In the genomic region with DNA sequence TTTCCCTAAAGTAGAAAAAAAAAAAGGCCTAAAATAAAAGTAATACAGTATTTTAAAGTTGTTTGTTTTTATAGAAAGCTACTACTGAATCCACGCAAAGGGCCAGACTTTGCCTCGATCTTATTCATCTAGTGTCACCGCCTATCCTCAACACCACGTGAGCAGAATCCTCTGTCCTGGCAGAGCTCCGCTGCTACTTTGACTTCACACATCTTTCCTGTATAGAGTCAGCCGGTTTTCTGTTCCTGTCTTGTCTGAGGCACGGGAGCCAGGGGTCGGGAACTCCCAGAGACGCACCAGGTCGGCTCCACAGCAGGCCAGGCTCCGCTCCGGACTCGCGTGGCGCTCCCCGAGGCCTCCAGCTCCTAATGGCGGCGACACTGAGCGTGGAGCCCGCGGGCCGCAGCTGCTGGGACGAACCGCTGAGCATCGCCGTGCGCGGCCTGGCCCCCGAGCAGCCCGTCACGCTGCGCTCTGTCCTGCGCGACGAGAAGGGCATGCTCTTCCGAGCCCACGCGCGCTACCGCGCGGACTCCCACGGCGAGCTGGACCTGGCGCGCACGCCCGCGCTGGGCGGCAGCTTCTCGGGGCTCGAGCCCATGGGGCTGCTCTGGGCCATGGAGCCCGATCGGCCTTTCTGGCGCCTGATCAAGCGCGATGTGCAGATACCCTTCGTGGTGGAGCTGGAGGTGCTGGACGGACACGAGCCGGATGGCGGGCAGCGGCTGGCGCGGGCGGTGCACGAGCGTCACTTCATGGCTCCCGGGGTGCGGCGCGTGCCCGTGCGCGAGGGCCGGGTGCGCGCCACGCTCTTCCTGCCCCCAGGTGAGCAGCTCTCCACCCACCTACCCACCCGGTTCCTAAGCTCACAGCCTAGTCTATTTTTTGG, we compare ENCODE assay signal across 8 mouse cellular contexts. TPM values are rescaled to one million over a fixed set of nuclear protein-coding genes. Genes with fewer than 3 reads are reported as not detected.
DNase-seq lines count a peak whose midpoint lies in the region; ATAC-seq and TF ChIP-seq lines count a peak whose summit lies in the region.
"Not testable (repeated sequence)": the region's sequence is repeated elsewhere in the genome, so short reads cannot be mapped to it uniquely, and the experiment has no call there.

TSS of gene Acot6 (plus strand) at position 51 of the 889 bp plus-strand sequence.

- not testable (repeated sequence) for TF ChIP-seq POLR2A in heart, adult 2 months (IDR thresholded peaks at IDR 0.05; ENCODE audit: insufficient read depth, low read depth, low read length)

- H3K9me3 ChIP-seq in embryonic facial prominence, embryonic 13.5 days; intestine, postnatal 0 days (ENCODE audit: control insufficient read depth): not testable (repeated sequence)

- TF ChIP-seq EP300 in heart, adult 2 months (IDR thresholded peaks at IDR 0.05; ENCODE audit: insufficient read depth, low read depth, low read length) = not testable (repeated sequence)

- H3K27me3 ChIP-seq in embryonic facial prominence, embryonic 13.5 days; heart, adult 2 months (ENCODE audit: control insufficient read depth, insufficient read depth, low read length); intestine, postnatal 0 days (replicated peaks; ENCODE audit: control insufficient read depth, insufficient read depth, low read length): not testable (repeated sequence)

- WGBS in embryonic facial prominence, embryonic 13.5 days = under 1% methylated on average over 80 of the region's 80 CpGs
- under 1% methylated on average over 80 of the region's 80 CpGs for WGBS in heart, adult 2 months
- WGBS in intestine, postnatal 0 days = under 1% methylated on average over 69 of the region's 80 CpGs

- not testable (repeated sequence) for H3K79me2 ChIP-seq in heart, adult 2 months (replicated peaks; ENCODE audit: control insufficient read depth, insufficient read depth, low read length)

- H3K4me2 ChIP-seq in embryonic facial prominence, embryonic 13.5 days = peak within 1 kb of the TSS; percentile 77
- H3K4me2 ChIP-seq in intestine, postnatal 0 days (replicated peaks; ENCODE audit: low read depth) = peak within 1 kb of the TSS; percentile 84

- H3K4me3 ChIP-seq in embryonic facial prominence, embryonic 13.5 days = peak within 1 kb of the TSS; percentile 49
- H3K4me3 ChIP-seq in heart, adult 2 months = peak within 1 kb of the TSS; percentile 56
- H3K4me3 ChIP-seq in intestine, postnatal 0 days (ENCODE audit: low read depth, low read length) = peak within 1 kb of the TSS; percentile 50

- not testable (repeated sequence) for TF ChIP-seq CTCF in heart, adult 2 months (IDR thresholded peaks at IDR 0.05)
- TF ChIP-seq CTCF in intestine, postnatal 0 days (IDR thresholded peaks at IDR 0.05; ENCODE audit: low read depth) = peak; percentile 28; the same call in 1 of the 2 replicates

- peak; percentile 54 to 56 for DNase-seq in adrenal gland, postnatal 36 days
- DNase-seq in heart, adult 2 months = peak; percentile 48 to 62
- peak; percentile 39 for DNase-seq in left cerebral cortex, postnatal 4 days
- peak; percentile 11 to 34 for DNase-seq in right cerebral cortex, postnatal 36 days (ENCODE audit: low spot score in 2 of 2)
- DNase-seq in yolk sac, embryonic 10.5 days (ENCODE audit: low spot score) = peak; percentile 58

- intact Hi-C loops in heart, adult 2 months (cut with DNase I); left cerebral cortex, postnatal 4 days (cut with DNase I): not testable (repeated sequence)

- ATAC-seq in embryonic facial prominence, embryonic 13.5 days (ENCODE audit: insufficient number of reproducible peaks, insufficient read depth, low FRiP score, low TSS enrichment, low read depth) = peak; percentile 48; the same call in 1 of the 2 replicates
- ATAC-seq in intestine, postnatal 0 days = peak; percentile 70
- ATAC-seq in megakaryocyte-erythroid progenitor cell, adult 5-6 weeks (replicated peaks; ENCODE audit: low FRiP score, low TSS enrichment, poor library complexity, severe bottlenecking) = peak; percentile 76

- not testable (repeated sequence) for H3K36me3 ChIP-seq in embryonic facial prominence, embryonic 13.5 days; heart, adult 2 months (ENCODE audit: control insufficient read depth, insufficient read depth, low read length); intestine, postnatal 0 days (ENCODE audit: control insufficient read depth, insufficient read depth)

- H3K4me1 ChIP-seq in embryonic facial prominence, embryonic 13.5 days; heart, adult 2 months (ENCODE audit: control insufficient read depth, insufficient read depth, low read length); intestine, postnatal 0 days (replicated peaks; ENCODE audit: control insufficient read depth, insufficient read depth, low read length): not testable (repeated sequence)

- peak within 1 kb of the TSS; percentile 74 for H3K9ac ChIP-seq in embryonic facial prominence, embryonic 13.5 days
- peak within 1 kb of the TSS; percentile 76 for H3K9ac ChIP-seq in heart, adult 2 months (ENCODE audit: low read depth, low read length)
- H3K9ac ChIP-seq in intestine, postnatal 0 days (ENCODE audit: low read depth, low read length) = peak within 1 kb of the TSS; percentile 78

- peak within 1 kb of the TSS; percentile 33; the same call in 1 of the 2 replicates for H3K27ac ChIP-seq in embryonic facial prominence, embryonic 13.5 days
- peak within 1 kb of the TSS; percentile 54 for H3K27ac ChIP-seq in heart, adult 2 months
- H3K27ac ChIP-seq in intestine, postnatal 0 days (ENCODE audit: low read depth, low read length) = peak within 1 kb of the TSS; percentile 88

RNA-seq across cellular contexts. Expression of gene Acot6, which starts in this region (rescaled TPM):
- 1 to 10 TPM; 4.5 to 4.6 TPM for total RNA-seq in adrenal gland, postnatal 36 days (2021)
- 1.4 and 1.6 TPM in 2 replicates for polyA plus RNA-seq in embryonic facial prominence, embryonic 13.5 days (2015; fragmentation: Nextera tagmentation; extraction: Ambion mirVana)
- total RNA-seq in heart, adult 2 months (2021) = 1 to 10 TPM; 2.2 TPM
- 1.5 and 2.6 TPM in 2 replicates for polyA plus RNA-seq in heart, adult 2 months (2012; rRNA removed)
- 8.4 and 9.7 TPM in 2 replicates for polyA plus RNA-seq in intestine, postnatal 0 days (2015; fragmentation: Nextera tagmentation; extraction: Ambion mirVana)
- total RNA-seq in left cerebral cortex, postnatal 4 days (2021) = 1 to 10 TPM; 3.1 to 3.5 TPM
- total RNA-seq in megakaryocyte-erythroid progenitor cell, adult 5-6 weeks (2014; fragmentation: Nextera tagmentation) = 6.9 and 11.3 TPM in 2 replicates
- 4.1 and 4.7 TPM in 2 replicates for total RNA-seq in megakaryocyte-erythroid progenitor cell, adult 5-6 weeks (2017)

Comparison
In these comparisons a context has a peak if more than half of its experiments do, and no peak if none do; other contexts are left out.
1. Peak in every context shown above with its lines: DNase-seq, ATAC-seq, H3K4me3 ChIP-seq and H3K27ac ChIP-seq.
2. H3K27ac ChIP-seq: peak in every context shown above with its lines; median percentile 88 in intestine, postnatal 0 days; 54 in heart, adult 2 months; 33 in embryonic facial prominence, embryonic 13.5 days.